Mouse (Mus musculus) kidney, adult 2 months (tissue): Measurements from ENCODE around the gene Stx19.

Experiments used
- CTCF ChIP-seq: fragments of 200-500 bp; conservative IDR thresholded peaks from 2 replicates; pipeline ENCODE4 v1.5.1; 2011; ENCODE audit warnings: low read depth, mild to moderate bottlenecking, control low read depth, low read length, moderate library complexity, mixed read lengths; ENCODE audit not compliant: insufficient read depth, insufficient read length
- POLR2A ChIP-seq: fragments of 200-500 bp; IDR thresholded peaks from one replicate; pipeline ENCODE4 v1.6.1; 2011; ENCODE audit warnings: low read depth, low read length, control low read depth

DNA sequence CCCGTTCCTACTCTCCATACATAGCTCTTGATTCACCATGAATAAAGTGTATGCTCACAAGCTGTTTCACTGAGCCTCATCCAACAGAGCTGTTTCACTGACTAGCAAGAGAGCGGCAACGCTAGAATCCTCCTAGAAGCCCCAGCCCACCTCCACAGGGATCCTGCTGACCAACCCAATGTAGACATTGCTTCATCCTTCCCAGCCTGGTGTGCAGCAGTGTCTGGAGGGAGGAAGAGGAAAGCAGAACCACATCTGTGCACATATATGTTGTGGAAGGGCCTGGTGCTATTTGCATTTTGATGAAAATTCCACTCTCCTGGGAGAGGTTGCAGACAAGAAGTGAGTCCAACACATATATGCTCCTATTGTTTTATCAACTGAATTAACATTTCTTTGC lies 9.9 kb upstream of the Stx19 start:
- no peak for TF ChIP-seq POLR2A
- TF ChIP-seq CTCF, result no peak
